Mouse (Mus musculus): ENCODE measurements around the gene Vac14. TPM values are rescaled to one million over a fixed set of nuclear protein-coding genes. Genes with fewer than 3 reads are reported as not detected.

Gene Vac14
- polyA plus RNA-seq, 1 experiment = 5.9 TPM

- peaks cover 35% of the 10 kb centered on the region for H3K27me3 ChIP-seq (ENCODE audit: control insufficient read depth)
- H3K36me3 ChIP-seq (ENCODE audit: control insufficient read depth) = peaks cover 34% of the 10 kb centered on the region
- TF ChIP-seq TAL1 (IDR thresholded peaks at IDR 0.05; ENCODE audit: low read length) (no peak), GATA1 (IDR thresholded peaks at IDR 0.05; ENCODE audit: low read length) (no peak)
- H3K4me3 ChIP-seq (replicated peaks) = no peak overlapping the region
- H3K4me1 ChIP-seq (ENCODE audit: control insufficient read depth) = no peaks in the 10 kb centered on the region; the same call in 1 of the 2 replicates
- H3K9me3 ChIP-seq (ENCODE audit: control insufficient read depth, low read length) = no peaks in the 10 kb centered on the region
These were observed 98.7 kb downstream of the Vac14 start for GRCm38 (mm10) chr8:110717131-110717530.

- Histone ChIP-seq H3K4me1 (ENCODE audit: control insufficient read depth) (no peaks in the 10 kb centered on the region; the same call in 1 of the 2 replicates), H3K4me3 (replicated peaks) (no peak overlapping the region), H3K9me3 (ENCODE audit: control insufficient read depth, low read length) (no peaks in the 10 kb centered on the region), H3K36me3 (ENCODE audit: control insufficient read depth) (peaks cover 22% of the 10 kb centered on the region), H3K27me3 (ENCODE audit: control insufficient read depth) (peaks cover 47% of the 10 kb centered on the region)
- no peak for TF ChIP-seq TAL1 (IDR thresholded peaks at IDR 0.05; ENCODE audit: low read length)
- no peak for TF ChIP-seq GATA1 (IDR thresholded peaks at IDR 0.05; ENCODE audit: low read length)
These were observed 100.0 kb downstream of the Vac14 start for GRCm38 (mm10) chr8:110718209-110718968.

GRCm38 (mm10) chr8:110718969-110719670 is 100.7 kb downstream of the Vac14 start:
- Histone ChIP-seq H3K4me1 (ENCODE audit: control insufficient read depth) (no peaks in the 10 kb centered on the region; the same call in 1 of the 2 replicates), H3K27me3 (ENCODE audit: control insufficient read depth) (peaks cover 51% of the 10 kb centered on the region), H3K36me3 (ENCODE audit: control insufficient read depth) (peaks cover 14% of the 10 kb centered on the region), H3K9me3 (ENCODE audit: control insufficient read depth, low read length) (no peaks in the 10 kb centered on the region), H3K4me3 (replicated peaks) (no peak overlapping the region)
- TF ChIP-seq TAL1 (IDR thresholded peaks at IDR 0.05; ENCODE audit: low read length) = no peak
- TF ChIP-seq GATA1 (IDR thresholded peaks at IDR 0.05; ENCODE audit: low read length) = no peak

- H3K4me1 ChIP-seq (ENCODE audit: control insufficient read depth) = no peaks in the 10 kb centered on the region; the same call in 1 of the 2 replicates
- no peak overlapping the region for H3K4me3 ChIP-seq (replicated peaks)
- no peaks in the 10 kb centered on the region for H3K9me3 ChIP-seq (ENCODE audit: control insufficient read depth, low read length)
- H3K36me3 ChIP-seq (ENCODE audit: control insufficient read depth) = peaks cover 7% of the 10 kb centered on the region
- peaks cover 51% of the 10 kb centered on the region for H3K27me3 ChIP-seq (ENCODE audit: control insufficient read depth)
- TF ChIP-seq GATA1 (IDR thresholded peaks at IDR 0.05; ENCODE audit: low read length) = no peak
- no peak for TF ChIP-seq TAL1 (IDR thresholded peaks at IDR 0.05; ENCODE audit: low read length)
These were observed 101.7 kb downstream of the Vac14 start for GRCm38 (mm10) chr8:110719898-110720653.

- Histone ChIP-seq H3K27me3 (ENCODE audit: control insufficient read depth) (peaks cover 51% of the 10 kb centered on the region), H3K4me1 (ENCODE audit: control insufficient read depth) (no peaks in the 10 kb centered on the region; the same call in 1 of the 2 replicates), H3K36me3 (ENCODE audit: control insufficient read depth) (peaks cover 3% of the 10 kb centered on the region; the same call in 1 of the 2 replicates), H3K4me3 (replicated peaks) (peak within 1 kb of the TSS; percentile 52), H3K9me3 (ENCODE audit: control insufficient read depth, low read length) (no peaks in the 10 kb centered on the region)
- TF ChIP-seq TAL1 (IDR thresholded peaks at IDR 0.05; ENCODE audit: low read length) (no peak), GATA1 (IDR thresholded peaks at IDR 0.05; ENCODE audit: low read length) (no peak)
These were observed 102.6 kb downstream of the Vac14 start, which contains the start of gene Mtss1l for GRCm38 (mm10) chr8:110720685-110721598. TSS of gene Mtss1l (plus strand) at chr8:110721476.

- no peak for TF ChIP-seq GATA1 (IDR thresholded peaks at IDR 0.05; ENCODE audit: low read length)
- no peak for TF ChIP-seq TAL1 (IDR thresholded peaks at IDR 0.05; ENCODE audit: low read length)
- Histone ChIP-seq H3K9me3 (ENCODE audit: control insufficient read depth, low read length) (no peaks in the 10 kb centered on the region), H3K27me3 (ENCODE audit: control insufficient read depth) (peaks cover 51% of the 10 kb centered on the region), H3K4me1 (ENCODE audit: control insufficient read depth) (no peaks in the 10 kb centered on the region; the same call in 1 of the 2 replicates), H3K4me3 (replicated peaks) (peak overlapping the region; percentile 52), H3K36me3 (ENCODE audit: control insufficient read depth) (no peaks in the 10 kb centered on the region)
These were observed 103.4 kb downstream of the Vac14 start for GRCm38 (mm10) chr8:110721606-110722413.

- no peak for TF ChIP-seq TAL1 (IDR thresholded peaks at IDR 0.05; ENCODE audit: low read length)
- no peak for TF ChIP-seq GATA1 (IDR thresholded peaks at IDR 0.05; ENCODE audit: low read length)
- no peaks in the 10 kb centered on the region for H3K9me3 ChIP-seq (ENCODE audit: control insufficient read depth, low read length)
- H3K4me3 ChIP-seq (replicated peaks) = no peak overlapping the region
- H3K36me3 ChIP-seq (ENCODE audit: control insufficient read depth) = no peaks in the 10 kb centered on the region; the same call in 1 of the 2 replicates
- H3K27me3 ChIP-seq (ENCODE audit: control insufficient read depth) = peaks cover 51% of the 10 kb centered on the region
- no peaks in the 10 kb centered on the region; the same call in none of the 2 replicates for H3K4me1 ChIP-seq (ENCODE audit: control insufficient read depth)
These were observed 104.1 kb downstream of the Vac14 start for GRCm38 (mm10) chr8:110722414-110723011.
